Mouse (Mus musculus) embryo, embryonic 10.5 days (tissue): Measurements from ENCODE around the gene Cox5a.

Source experiments
- DNase-seq: peaks from one replicate; pipeline ENCODE4 v3.0.0-alpha.2; 2015; ENCODE audit warnings: low spot score

The Cox5a gene

DNA sequence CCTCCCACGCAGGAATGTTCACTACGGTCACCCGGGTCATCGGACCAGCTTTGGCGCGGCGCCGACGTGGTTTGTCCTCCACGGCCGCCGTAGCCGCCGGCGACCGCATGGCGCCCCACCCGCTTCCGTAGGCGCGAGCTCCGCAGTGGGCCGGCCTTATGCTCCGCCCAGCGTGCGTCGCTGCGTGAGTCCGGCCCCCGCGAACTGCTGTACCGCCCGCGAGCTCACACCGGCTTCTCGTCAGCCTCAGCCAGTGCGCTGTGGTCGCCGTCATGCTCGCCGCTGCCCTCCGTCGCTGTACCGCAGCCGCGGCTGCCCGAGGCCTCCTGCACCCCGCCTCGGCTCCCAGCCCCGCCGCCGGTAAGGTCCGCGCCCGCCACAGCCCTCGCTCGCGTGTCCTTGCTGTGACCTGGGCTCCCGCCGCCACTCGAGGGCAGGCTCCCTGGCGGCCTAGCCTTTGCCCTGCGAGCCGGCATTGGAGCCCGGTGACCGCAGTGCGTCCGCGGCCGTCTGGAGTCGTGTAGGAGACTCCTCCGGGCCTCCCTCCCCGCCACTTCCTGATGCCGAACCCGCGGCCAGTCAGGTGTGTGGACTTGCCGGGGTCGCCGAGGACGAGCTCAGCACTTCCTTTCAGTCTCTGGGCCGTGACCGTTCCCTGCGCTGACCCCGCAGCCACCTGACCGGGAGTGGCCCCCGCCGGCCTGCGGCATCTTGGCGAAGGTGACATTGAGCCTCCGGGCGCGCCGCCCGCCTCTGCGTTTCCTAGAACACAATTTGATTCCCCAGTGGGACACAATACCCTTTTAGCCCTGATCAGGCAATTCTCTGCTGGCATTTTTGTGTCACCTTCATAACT, at the start of gene Cox5a:
Gene Cox5a (plus strand): TSS at position 219 of the 856 bp plus-strand sequence.
- peak; percentile 93 for DNase-seq

DNA sequence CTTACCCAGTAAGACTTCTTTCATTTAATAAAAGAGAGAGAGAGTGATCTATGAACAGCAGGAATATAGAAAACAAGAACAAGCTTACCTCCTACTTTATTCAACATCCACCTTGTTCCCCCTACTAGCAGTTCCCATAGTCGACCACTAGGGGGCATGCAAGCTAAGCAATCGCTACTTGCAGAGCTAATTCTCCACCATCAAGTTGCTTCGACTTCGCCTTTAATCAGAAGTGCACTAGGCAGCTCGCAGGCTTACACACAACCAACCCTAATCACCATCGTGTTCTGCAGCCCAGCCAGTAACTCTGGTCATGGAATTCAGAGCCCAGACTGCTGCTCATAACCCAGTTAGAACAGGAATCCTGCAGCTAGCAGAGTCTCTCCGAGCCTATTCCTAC, 35.3 kb upstream of the Cox5a start:
- DNase-seq: peak; percentile 92

DNA sequence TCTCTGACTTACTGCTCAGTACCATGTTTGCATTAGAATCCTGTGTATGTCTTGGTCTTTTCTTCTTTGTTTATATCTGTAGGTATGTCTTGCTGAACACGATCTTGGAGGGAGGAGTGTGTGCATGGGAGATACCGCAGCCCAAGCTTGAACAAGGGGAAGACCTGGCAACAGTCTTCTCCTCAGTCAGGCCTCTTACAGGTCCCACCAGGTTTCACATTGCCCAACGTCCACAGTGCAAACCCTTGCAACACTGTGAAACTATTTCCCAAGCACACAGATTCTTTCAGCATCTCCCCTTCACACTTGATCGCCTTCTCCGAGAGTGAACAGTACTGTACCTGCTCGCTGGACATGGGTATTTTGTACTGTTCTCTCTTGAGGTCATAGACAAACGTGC, 33.3 kb upstream of the Cox5a start:
- no peak for DNase-seq

DNA sequence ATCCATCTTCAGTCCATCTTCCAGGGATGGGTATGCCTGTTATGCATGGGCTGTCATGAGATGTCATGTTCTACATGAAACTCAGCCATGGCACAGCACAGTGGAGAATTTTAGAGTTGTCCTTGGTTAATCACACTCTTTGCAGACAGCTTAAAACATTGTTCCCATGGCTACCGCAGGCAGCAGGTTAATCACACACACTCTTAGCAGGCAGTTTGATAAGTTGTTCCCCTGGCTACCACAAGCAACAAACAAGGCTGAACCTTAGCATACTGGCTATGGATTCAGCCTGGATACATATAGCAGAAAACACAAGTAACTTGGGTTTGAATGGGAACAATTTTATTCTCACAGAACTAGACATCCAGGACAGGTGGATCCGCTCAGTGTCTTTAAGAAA, 27.5 kb upstream of the Cox5a start:
- no peak for DNase-seq

DNA sequence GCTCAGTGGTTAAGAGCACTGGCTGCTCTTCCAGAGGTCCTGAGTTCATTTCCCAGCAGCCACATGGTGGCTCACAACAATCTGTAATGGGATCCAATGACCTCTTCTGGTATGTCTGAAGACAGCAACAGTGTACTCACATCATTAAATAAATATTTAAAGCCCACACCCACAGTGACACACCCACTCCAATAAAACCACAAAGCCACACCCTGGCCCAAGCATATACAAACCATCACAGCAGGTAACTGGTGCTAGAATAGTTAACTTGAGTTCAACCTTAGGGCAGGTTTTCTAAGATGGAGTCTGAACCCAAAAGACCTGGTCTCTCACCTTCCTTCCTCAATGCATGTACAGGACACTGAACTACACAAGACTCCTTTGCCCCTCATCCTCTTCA, 26.1 kb upstream of the Cox5a start:
- DNase-seq: no peak

DNA sequence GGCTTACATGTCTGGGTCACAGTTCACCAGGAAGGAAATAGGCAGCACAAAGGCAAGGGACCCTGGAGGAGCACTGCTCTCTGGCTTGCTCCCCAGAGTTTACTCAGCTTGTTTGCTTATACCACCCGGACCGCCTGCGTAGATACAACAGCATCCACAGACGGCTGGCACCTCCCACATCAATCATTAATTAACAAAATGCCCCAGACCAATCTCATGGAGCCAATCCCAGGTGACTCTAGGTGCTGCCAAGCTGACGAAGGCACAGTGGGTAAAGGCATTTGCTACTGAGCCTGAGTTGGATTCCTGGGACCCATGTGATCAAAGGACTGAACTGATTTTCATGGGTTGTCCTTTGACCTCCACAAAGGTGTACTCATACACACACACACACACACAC, 23.8 kb upstream of the Cox5a start:
- no peak for DNase-seq

DNA sequence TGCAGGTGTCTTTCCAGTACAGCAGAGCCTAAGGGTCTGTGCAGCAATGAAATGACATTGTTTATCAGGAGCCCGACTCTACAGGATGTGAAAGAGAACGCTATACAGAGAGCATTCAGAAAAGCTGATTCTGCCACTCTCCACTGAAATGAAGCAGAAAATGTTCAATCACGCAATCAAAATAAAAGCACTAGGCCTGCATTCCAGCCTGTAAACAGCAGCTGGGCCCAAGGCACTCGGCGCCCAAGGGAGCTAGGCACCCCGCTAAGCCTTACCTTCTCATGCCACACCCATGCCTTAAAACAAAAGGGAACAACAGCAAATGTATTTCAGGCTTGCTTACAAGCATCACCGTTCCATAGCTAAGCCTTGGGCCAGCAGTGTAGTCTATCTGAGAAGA, 22.5 kb upstream of the Cox5a start:
- DNase-seq: no peak

DNA sequence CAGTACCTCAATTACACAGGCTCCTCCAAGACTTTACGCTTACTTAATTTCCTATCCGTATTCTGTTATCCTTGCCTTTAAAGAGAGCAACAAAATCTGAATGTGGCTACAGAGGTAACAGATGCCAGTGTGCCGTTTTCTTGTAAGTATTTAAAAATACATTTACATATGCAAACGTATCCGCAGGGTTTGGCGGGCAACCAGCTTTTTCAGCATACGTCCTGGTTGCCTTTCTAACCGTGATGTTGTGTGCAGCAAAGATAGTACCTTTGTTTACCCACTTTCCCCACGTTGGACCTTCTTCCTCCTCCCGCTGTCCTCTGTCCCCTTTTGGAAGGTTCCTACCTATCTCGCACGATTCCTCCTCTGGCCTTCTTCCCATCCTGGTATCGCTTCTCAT, 19.6 kb upstream of the Cox5a start:
- no peak for DNase-seq

DNA sequence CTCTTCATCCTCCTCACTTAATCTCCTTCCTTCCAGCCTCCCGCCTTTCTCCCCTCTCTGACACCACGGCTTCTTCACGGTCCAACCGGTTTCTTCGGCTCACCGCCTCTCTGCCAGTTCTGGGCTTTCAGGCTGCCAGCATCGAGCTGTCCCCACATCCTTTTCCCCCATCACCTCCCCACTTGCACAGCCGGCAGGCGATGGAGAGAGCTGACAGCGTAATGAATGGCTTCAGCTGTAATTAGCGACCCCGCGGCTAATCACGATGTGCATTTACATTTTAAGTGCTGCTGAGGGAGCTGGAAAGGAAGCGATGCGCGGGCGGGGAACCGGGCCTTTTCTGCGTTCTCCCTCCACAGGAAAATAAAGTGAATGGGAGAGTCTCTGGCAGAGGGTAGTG, 19.2 kb upstream of the Cox5a start:
- peak; percentile 52 for DNase-seq

DNA sequence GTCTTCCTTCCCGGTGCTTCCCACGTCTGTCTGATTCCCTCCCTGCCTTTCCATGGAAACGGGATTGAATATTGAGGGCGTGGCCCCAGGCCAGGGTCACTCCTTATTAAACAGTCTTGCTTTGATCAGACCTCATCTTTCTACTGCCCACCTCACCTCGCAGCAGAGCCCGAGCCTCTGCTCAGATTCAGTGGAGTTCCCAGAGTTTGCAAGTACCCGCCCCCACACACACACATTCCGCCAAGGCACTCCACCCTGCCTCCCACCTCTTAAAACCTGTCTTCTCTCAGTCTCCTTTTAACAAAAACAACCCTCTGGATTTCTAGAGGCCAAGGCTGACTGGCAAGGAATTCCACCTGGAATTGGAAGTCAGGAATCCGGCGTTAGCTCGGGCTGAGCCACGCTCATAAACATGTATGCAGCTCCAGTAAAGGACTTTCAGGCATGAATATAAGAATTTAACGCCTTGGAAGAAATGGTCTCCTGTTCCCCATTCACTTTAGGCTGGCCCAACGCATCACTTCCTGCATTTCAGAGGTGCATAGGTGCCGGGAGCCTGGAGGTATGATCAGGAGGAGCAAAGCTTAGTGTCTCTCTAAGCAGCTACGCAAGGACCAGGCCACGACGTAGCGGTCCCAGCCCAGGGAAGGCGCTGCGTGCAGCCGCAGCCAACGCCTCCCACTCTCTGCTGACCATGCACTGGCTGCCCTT, 18.0 kb upstream of the Cox5a start:
- peak; percentile 29 for DNase-seq

DNA sequence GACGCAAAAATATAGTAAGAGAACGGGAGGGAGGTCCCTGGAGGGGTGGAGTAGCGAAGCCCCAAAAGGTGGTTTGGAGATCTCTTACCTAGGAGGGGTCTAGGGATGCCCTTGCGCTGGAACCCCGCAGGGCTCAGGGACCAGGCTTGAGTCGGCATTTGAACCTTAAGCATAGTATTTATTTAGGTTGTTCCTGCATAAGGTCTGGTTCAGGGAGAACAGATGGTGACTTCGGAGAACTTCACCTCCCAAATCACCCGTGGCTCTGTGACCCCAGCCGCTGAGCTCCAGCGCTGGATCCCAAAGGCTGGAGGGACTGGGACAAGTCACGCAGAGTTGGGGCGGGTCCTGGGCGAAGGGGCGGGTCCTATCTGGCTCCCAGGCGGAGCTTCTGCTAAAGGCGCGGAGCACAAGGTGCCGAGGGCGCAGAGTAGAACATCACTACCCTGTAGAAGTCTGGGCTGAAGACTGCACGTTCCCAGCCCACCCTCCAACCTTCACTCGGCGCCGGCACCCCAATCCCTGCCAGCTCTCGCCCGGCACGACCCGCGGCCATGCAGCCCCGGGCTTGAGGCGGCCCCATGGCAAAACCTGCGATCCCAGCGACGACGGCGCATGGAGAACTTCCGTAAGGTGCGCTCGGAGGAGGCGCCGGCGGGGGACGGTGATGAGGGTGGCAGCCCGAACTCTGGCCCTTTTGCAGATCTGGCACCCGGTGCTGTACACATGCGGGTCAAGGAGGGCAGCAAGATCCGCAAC, 17.3 kb upstream of the Cox5a start, which contains the start of gene Rpp25:
Gene Rpp25 (plus strand): TSS at position 405 of the 759 bp plus-strand sequence.
- peak; percentile 76 for DNase-seq

DNA sequence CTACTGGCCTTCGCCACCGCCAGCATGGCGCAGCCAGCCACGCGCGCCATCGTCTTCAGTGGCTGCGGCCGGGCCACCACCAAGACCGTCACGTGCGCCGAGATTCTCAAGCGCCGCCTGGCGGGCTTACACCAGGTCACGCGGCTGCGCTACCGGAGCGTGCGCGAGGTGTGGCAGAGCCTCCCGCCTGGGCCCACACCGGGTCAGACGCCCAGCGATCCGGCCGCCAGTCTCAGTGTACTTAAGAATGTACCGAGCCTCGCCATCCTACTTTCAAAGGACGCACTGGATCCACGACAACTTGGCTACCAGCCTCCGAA, 16.7 kb upstream of the Cox5a start:
- DNase-seq: peak; percentile 69

DNA sequence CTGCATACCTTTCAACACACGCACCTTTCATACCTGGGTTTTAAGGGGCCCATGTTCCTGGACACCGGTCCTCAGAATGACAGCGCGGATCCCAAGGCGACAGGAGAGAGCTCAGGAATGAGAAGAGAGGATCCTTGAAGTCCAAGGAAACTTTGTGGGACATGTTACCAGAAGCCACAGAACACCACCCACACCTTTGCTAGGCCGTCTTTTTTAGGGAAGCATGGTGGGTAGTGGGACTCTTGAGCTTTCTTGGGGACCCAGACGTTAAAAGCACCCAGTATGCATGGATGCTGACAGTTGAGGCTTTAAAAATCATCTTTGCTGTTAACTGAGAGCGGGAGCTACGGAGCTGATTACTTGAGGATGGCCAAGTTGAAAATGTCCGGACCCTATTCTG, 16.2 kb upstream of the Cox5a start:
- no peak for DNase-seq

DNA sequence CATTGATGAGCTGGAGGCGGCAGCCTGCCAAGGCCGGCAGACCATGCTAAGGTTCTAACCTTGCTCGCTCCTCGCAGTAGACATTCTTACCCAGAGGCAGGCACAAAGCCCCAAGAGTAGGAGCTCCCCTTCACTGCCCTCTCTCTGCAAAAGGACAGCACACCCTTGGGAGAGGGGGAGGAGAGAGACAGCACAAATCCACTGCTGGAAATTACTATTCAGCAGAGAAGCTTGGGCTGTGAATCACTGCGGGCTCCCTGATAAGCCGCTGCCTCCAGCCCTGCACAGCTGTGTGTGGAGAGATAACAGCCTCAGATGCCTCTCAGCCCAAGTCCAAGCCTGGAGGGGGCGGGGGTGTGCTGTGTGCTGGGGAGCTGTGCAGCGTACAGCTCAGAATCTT, 15.4 kb upstream of the Cox5a start:
- peak; percentile 61 for DNase-seq

DNA sequence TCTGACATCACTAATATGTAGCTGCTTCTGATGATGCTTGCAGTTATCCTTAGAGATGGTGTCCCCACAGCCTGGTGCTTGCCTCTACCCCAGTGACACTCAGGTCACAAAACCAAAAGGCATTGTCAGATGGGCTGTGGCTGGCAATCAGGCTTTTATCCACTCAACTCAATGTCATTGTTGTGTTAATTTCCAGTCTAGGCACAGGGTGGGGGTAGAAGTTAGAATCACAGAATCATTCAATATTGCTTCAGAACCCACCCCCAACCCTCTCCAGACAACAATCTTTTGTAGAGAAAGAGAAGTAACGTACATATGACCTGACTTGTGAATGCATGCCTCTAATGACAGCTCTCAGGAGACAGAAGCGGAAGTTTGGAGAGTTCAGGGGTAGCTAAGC, 10.5 kb upstream of the Cox5a start:
- no peak for DNase-seq

DNA sequence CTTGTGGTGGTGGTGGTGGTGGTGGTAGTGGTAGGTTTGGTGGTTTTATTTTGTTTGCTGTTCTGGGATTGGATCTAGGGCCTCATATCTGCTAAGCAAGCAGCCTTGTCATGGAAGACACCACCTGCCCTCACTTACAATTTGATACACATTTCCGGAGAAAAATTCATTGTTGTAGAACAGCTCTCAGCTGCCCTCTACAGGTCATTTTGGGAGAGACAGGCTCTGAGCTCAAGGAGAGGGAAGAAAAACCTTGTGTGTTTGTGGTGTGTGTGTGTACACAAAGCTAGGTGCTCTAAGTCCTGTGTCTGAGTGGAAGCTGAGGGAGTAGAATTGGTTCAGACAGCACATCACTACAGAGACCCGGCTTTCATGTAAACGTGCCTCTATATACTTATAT, 4.0 kb upstream of the Cox5a start:
- DNase-seq: peak; percentile 89

DNA sequence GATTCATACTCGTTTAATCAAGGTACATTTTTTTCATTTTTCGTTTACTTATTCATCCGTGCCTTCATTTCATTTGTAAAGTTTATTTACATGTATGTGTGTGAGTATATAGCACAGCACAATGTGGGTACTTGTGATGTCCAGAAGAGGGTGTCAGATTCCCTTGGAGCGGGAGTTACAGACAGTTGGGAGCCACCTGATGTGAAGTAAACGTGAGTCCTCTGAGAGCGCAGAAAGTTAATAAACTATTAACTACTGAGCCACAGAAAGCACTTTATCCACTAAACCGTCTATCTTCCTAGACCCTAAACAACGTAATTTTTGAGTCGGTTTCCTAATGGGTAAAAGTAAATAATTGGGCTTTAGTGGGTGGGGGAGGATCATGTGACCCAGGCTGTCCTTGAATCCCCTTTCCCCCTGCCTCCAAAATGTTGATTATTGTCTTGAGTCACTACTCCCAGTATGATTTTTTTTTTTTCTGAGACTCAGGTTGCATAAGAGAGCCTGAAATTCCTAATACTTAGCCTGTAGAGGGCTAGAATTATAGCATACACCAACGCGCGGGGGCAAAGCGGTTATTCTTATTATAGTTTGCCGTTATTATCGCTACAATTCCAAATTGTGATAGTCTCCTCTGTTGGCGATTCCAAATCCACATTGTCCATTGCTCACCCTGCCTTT, 559 bp upstream of the Cox5a start:
- DNase-seq: peak; percentile 40

DNA sequence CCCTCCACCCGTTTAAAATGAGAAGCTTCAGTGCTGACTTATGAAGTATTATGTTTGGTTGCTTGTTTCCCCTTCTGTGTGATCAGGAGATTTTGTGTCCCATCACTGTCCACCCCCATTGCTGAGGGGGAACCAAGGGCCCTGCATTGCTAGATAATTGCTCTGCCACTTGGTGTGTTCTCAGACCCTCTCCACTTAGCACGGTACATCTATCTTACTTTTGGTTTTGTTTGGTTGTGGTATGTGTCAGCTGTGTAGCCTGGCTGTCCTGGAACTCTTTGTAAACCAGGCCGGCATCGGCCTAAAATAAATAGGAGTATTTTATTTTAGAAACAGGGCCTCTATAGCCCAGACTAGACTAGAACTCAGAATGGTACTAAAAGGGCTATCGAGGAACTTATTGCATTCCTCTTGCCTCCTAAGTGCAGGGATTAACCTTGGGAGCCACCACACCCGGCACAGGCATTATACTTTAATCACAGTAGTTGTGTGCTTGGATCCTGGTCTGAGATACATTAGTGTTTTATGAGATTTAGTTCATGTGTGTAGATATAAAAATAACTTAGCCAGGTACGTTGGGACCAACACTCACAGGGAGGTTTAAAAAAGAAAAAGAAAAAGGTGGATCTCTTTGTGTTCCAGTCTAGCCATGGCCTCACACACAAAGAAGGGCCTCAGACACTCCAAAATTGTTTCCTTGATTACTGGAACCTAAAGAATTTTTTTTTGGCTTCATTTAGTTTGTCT, 1.2 kb downstream of the Cox5a start:
- no peak for DNase-seq

DNA sequence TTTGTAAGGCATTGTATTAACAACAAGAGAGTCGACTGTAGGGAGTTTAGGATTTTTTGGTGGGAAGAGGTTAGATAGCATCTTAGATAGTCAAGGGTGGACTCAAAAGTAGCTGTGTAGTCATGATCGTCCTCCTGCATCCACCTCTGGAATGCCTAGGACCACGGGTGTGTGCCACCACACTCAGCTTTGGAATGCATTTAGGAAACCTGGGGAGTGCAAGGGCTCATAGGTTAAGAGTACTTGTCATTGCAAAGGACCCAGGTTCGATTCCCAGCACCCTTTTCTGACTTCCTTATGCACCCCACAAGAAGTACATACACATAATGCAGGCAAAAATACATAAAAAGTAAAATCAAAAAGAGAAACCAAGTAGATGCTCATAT, 1.8 kb downstream of the Cox5a start:
- DNase-seq: no peak

DNA sequence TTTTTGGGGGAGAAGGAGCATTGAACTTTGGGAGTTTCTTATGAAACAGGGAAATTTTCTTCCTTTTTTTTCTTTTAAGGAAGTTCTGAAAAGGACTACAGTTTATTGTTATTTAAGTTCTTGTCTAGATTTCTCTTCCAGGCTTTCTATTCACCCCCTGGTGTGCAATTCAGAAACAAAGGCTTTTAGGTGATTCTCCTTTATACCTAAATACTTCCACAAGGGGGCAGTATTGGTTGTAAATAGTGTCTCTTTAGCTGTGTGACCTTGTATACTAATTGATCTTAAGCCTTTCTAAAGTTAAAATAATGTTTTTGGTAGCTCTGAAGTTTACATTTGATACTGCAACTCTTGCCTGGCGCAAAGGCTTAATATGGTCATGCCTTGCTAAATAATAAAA, 2.7 kb downstream of the Cox5a start:
- DNase-seq: peak; percentile 87

DNA sequence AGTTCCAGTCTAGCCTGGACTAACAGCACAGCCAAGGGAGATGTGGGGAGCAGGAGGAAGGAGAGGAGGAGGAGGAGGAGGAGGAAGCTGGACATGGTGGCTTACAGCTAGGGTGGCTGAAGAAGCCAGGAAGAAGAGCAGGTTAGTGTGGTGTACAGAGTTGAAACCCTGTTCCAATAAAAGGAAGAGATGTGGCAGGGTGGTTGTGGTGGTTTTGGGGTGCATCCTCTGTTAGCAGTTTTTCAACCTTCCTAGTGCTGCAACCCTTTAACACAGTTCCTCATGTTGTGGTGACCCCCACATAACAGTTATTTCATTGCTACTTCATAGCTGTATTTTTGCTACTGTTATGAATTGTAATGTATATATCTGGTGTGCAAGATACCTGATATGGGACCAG, 3.4 kb downstream of the Cox5a start:
- no peak for DNase-seq

DNA sequence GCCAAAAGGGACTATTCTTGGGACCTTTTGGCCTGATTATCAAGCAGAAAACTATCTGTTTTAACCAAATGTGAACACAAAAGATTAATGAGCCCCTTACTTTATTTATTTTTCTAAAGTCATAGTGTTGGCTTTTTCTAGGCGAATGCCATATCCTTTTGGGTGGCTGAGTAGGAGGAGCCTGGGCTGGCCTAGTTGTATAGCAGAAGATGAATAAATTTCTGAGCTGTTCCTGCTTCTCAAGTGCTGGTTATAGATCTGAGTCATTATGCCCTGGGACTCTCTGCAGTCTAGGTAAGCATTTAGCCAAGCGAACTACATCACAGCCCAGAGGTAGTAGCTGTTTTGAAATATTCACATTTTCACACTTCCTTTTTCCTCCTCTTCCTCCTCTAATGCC, 4.4 kb downstream of the Cox5a start:
- DNase-seq: no peak
